Mouse (Mus musculus) liver, embryonic 11.5 days (tissue): ENCODE measurements around the gene Ccdc24. TPM values are rescaled to one million over a fixed set of nuclear protein-coding genes. Genes with fewer than 3 reads are reported as not detected.
A peak's percentile ranks its signal among the peaks of the same experiment; 100 is the strongest.

Experiments
- ATAC-seq: fragments of 200-750 bp; cut with Nextera tagmentation; replicated peaks from 2 replicates; pipeline ENCODE4 v1.8.0; 2017; ENCODE audit warnings: moderate number of reproducible peaks, mild to moderate bottlenecking, moderate TSS enrichment, moderate library complexity; ENCODE audit not compliant: low FRiP score
- DNase-seq: peaks from one replicate; pipeline ENCODE4 v3.0.0-alpha.2; 2017; ENCODE audit warnings: low spot score
- H3K27ac ChIP-seq: fragments of 300-500 bp; sonication (generic); 2 replicates; pipeline ENCODE4 v1.5.1; 2014; ENCODE audit warnings: mild to moderate bottlenecking, low read depth, low read length, control low read depth
- H3K27me3 ChIP-seq: fragments of 300-500 bp; sonication (generic); replicated peaks from 2 replicates; pipeline ENCODE4 v1.6.1; 2014; ENCODE audit warnings: low read length, mixed read lengths; ENCODE audit not compliant: control insufficient read depth, insufficient read depth
- H3K36me3 ChIP-seq: fragments of 300-500 bp; sonication (generic); 2 replicates; pipeline ENCODE4 v1.6.1; 2014; ENCODE audit warnings: mild to moderate bottlenecking, low read length, moderate library complexity, mixed read lengths; ENCODE audit not compliant: control insufficient read depth, insufficient read depth
- H3K4me1 ChIP-seq: fragments of 300-500 bp; sonication (generic); replicated peaks from 2 replicates; pipeline ENCODE4 v1.6.1; 2014; ENCODE audit warnings: low read length, mixed read lengths; ENCODE audit not compliant: control insufficient read depth, insufficient read depth
- H3K4me2 ChIP-seq: fragments of 300-500 bp; sonication (generic); 2 replicates; pipeline ENCODE4 v1.6.1; 2014; ENCODE audit warnings: mild to moderate bottlenecking, control low read depth, moderate library complexity
- H3K4me3 ChIP-seq: fragments of 300-500 bp; sonication (generic); 2 replicates; pipeline ENCODE4 v1.5.1; 2014; ENCODE audit warnings: low read depth, low read length, control low read depth
- H3K9ac ChIP-seq: fragments of 300-500 bp; sonication (generic); 2 replicates; pipeline ENCODE4 v1.6.1; 2014; ENCODE audit warnings: low read depth, low read length, control low read depth
- H3K9me3 ChIP-seq: fragments of 300-500 bp; sonication (generic); 2 replicates; pipeline ENCODE4 v1.6.1; 2016; ENCODE audit warnings: low read length, inconsistent platforms, mixed read lengths; ENCODE audit not compliant: control insufficient read depth
- WGBS: fragments of 180-500 bp; shearing (Covaris S2); extraction: QIAGEN DNeasy Blood & Tissue Kit; methylation state at CpG from one replicate; pipeline ENCODE4 v1.1.7; 2014; 5-methylcytosine and 5-hydroxymethylcytosine counted together
- polyA plus RNA-seq: library from polyadenylated mRNA; unstranded; fragments of >200 nt; fragmentation: Nextera tagmentation; extraction: Ambion mirVana; gene quantifications from 2 replicates; pipeline ENCODE4 v1.2.1, GENCODE M21; 2014

Gene Ccdc24
- polyA plus RNA-seq, 1 experiment from 2014 or later = 1.5 TPM

DNA sequence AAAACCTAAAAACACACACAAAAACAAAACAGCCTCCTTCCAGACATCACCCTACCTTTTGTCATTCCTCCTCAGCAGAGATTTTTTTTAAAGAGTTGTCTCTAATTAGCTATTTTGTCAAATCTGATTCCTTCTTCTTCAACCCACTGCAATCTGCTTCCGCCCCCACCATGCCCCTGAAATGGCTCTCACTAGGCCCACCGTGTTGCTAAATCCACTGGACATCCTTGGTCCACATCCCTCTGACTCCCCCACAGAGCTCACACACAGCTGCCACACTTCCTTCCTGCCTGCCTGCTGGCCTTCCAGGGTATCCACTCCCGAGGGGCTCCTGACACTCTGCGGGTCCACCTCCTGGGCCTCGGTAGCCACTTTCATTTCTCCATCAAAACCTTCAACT lies 6.3 kb upstream of the Ccdc24 start:
- Histone ChIP-seq H3K9me3 (no peaks in the 10 kb centered on the region), H3K4me1 (peaks cover 4% of the 10 kb centered on the region; the same call in 1 of the 2 replicates), H3K27me3 (no peaks in the 10 kb centered on the region; the same call in 1 of the 2 replicates), H3K9ac (no peak overlapping the region), H3K4me2 (no peak overlapping the region), H3K4me3 (no peak overlapping the region), H3K27ac (no peak overlapping the region), H3K36me3 (0 out of 2 replicates have a peak, but pooled peaks cover 4% of the 10 kb centered on the region)
- ATAC-seq = no peak
- no peak for DNase-seq
- 66% methylated on average over 5 of the region's 5 CpGs for WGBS

DNA sequence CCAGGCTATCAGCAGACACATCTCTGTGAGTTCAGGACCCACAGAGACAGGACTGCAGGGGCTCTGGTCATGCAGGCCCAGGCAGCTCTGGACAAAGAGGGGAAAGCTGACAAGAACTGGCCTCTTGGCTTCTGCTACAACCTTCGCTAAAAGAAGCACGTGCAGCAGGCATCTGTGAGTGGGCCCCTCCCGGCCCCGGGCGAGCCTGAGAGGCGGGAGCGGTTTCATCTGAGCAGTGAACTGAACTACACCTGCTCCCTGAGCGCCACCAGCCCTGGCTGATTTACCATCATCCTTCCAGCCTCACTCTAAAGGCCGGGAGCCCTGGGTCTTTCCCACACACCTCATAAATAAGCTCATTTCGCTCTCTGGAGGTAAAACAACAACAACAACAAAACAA lies 5.9 kb upstream of the Ccdc24 start:
- 73% methylated on average over 10 of the region's 10 CpGs for WGBS
- DNase-seq (no peak), ATAC-seq (no peak)
- H3K36me3 ChIP-seq = peaks cover 4% of the 10 kb centered on the region; the same call in 1 of the 2 replicates
- H3K4me1 ChIP-seq = peaks cover under 1% of the 10 kb centered on the region; the same call in 1 of the 2 replicates
- no peaks in the 10 kb centered on the region for H3K9me3 ChIP-seq
- no peak overlapping the region for H3K27ac ChIP-seq
- H3K4me2 ChIP-seq = no peak overlapping the region
- no peak overlapping the region for H3K4me3 ChIP-seq
- H3K9ac ChIP-seq = no peak overlapping the region
- no peaks in the 10 kb centered on the region; the same call in 1 of the 2 replicates for H3K27me3 ChIP-seq

DNA sequence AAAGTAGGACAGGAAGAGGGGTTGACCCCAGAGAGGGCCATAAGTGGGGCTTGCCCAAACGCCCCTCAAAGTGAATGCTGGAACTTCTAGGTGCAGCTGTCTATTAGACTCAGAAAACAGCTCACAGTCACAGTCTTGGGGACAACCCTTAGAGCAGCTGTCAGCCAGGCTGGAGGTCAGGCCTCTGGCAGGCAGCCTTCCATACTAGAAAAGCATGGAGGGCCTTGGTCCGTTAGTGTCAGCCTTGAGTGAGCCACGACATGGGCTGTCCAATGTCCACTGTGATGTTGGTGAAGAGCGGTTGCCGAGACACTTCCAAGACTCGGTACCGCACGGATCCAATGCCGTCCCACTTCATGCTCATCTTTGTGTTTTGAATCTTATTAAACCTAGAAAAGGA lies 1.3 kb upstream of the Ccdc24 start:
- Histone ChIP-seq H3K9me3 (no peaks in the 10 kb centered on the region), H3K9ac (no peak overlapping the region), H3K4me1 (peaks cover 18% of the 10 kb centered on the region), H3K36me3 (peaks cover 2% of the 10 kb centered on the region; the same call in 1 of the 2 replicates), H3K27ac (no peak overlapping the region), H3K4me3 (no peak overlapping the region), H3K4me2 (no peak overlapping the region), H3K27me3 (no peaks in the 10 kb centered on the region)
- 92% methylated on average over 9 of the region's 9 CpGs for WGBS
- DNase-seq (no peak), ATAC-seq (no peak)

DNA sequence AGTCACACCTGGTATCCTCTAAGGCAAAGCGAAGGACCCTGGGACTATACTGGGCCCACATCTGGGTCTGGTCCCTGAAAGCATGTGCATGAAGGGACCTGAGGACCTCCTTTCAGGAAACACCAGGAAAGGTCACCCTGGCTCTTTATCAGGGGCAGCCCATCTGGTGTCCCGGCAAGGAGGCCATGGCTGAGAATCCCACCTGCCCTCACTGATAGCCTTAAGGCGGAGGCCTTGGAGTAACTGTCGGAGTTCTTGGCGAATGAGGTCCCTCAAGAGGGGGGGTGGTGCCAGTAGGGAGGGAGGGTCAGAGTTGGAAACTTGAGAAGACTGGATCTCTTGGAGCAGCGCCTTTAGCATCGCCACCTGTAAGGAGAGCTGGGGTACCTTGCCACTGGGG lies 570 bp downstream of the Ccdc24 start:
- H3K4me3 ChIP-seq = no peak overlapping the region; the same call in 1 of the 2 replicates
- H3K27ac ChIP-seq = no peak overlapping the region; the same call in 1 of the 2 replicates
- H3K27me3 ChIP-seq = peaks cover under 1% of the 10 kb centered on the region
- peaks cover 27% of the 10 kb centered on the region for H3K4me1 ChIP-seq
- WGBS = 46% methylated on average over 7 of the region's 7 CpGs
- H3K9me3 ChIP-seq = no peaks in the 10 kb centered on the region
- H3K36me3 ChIP-seq = peaks cover 6% of the 10 kb centered on the region; the same call in 1 of the 2 replicates
- DNase-seq (no peak), ATAC-seq (peak; percentile 56)
- H3K4me2 ChIP-seq = peak overlapping the region; percentile 80
- H3K9ac ChIP-seq = peak overlapping the region; percentile 52

DNA sequence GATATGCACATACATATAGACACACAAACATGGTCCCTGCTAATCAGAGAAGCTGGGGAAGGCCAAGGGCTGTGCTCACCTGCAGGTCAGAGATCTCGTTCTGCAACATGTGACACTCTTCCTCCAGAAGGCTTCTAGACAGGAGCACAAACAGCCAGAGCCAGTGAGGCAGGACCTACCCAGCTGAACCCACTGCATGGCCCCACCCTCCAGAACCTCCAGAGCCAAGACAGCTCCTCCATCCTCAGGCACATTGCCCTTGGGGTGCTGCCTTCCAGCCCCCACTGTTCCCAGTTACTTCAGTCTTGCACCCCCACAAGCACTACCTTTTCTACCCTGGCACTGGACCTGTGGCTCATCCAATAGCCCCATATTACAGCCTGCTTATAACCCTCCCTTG lies 1.9 kb downstream of the Ccdc24 start:
- Histone ChIP-seq H3K4me3 (no peak overlapping the region), H3K4me1 (peaks cover 29% of the 10 kb centered on the region), H3K36me3 (peaks cover 7% of the 10 kb centered on the region; the same call in 1 of the 2 replicates), H3K4me2 (no peak overlapping the region), H3K9me3 (no peaks in the 10 kb centered on the region), H3K27me3 (peaks cover 3% of the 10 kb centered on the region), H3K9ac (no peak overlapping the region), H3K27ac (no peak overlapping the region)
- DNase-seq = no peak
- ATAC-seq = 0 out of 2 replicates have a peak, but pooled peaks have one; percentile 9
- 32% methylated on average over 1 of the region's 1 CpGs for WGBS

DNA sequence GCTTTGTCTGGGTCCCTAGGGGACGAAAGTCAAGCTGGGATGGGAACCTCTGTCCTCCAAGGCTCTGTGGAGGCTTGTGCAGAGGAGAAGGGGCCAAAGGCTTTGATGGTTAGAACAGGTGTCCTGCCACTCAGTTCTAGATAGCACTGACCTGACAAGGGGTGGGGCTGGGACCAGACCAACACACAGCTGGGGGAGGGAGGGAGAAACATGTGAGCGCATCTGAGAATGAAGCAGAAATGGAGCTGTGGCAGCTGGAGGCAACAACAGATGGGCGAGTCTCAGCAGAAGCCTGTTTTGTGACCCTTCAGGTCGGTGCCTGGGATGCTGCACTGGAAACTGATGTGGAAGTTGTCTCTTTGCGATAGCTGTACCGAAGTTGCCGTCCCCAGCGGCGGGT lies 3.0 kb downstream of the Ccdc24 start:
- DNase-seq (no peak), ATAC-seq (no peak)
- no peaks in the 10 kb centered on the region for H3K9me3 ChIP-seq
- no peak overlapping the region for H3K9ac ChIP-seq
- H3K4me3 ChIP-seq = no peak overlapping the region
- no peak overlapping the region for H3K4me2 ChIP-seq
- no peak overlapping the region for H3K27ac ChIP-seq
- peaks cover 29% of the 10 kb centered on the region for H3K4me1 ChIP-seq
- WGBS = 64% methylated on average over 9 of the region's 9 CpGs
- H3K27me3 ChIP-seq = peaks cover 3% of the 10 kb centered on the region
- peaks cover 11% of the 10 kb centered on the region; the same call in 1 of the 2 replicates for H3K36me3 ChIP-seq

DNA sequence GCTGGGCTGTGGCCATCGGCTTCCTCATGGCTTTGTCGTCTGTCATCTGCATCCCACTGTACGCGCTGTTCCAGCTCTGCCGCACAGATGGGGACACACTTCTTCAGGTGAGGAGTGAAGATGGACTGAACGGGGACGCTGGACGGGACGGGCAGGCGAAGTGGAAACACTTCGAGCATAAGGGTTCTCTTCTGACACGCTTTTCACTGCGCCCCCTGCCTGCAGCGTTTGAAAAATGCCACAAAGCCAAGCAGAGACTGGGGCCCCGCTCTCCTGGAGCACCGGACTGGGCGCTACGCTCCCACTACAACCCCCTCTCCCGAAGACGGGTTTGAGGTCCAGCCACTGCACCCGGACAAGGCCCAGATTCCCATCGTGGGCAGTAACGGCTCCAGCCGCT lies 4.5 kb downstream of the Ccdc24 start:
- peaks cover 3% of the 10 kb centered on the region for H3K27me3 ChIP-seq
- H3K4me1 ChIP-seq = peaks cover 28% of the 10 kb centered on the region
- 21% methylated on average over 24 of the region's 24 CpGs for WGBS
- H3K4me2 ChIP-seq = peak overlapping the region; percentile 15; the same call in 1 of the 2 replicates
- H3K27ac ChIP-seq = no peak overlapping the region
- H3K9ac ChIP-seq = no peak overlapping the region
- ATAC-seq (no peak), DNase-seq (peak; percentile 62)
- H3K9me3 ChIP-seq = no peaks in the 10 kb centered on the region
- H3K36me3 ChIP-seq = peaks cover 12% of the 10 kb centered on the region; the same call in 1 of the 2 replicates
- H3K4me3 ChIP-seq = no peak overlapping the region

DNA sequence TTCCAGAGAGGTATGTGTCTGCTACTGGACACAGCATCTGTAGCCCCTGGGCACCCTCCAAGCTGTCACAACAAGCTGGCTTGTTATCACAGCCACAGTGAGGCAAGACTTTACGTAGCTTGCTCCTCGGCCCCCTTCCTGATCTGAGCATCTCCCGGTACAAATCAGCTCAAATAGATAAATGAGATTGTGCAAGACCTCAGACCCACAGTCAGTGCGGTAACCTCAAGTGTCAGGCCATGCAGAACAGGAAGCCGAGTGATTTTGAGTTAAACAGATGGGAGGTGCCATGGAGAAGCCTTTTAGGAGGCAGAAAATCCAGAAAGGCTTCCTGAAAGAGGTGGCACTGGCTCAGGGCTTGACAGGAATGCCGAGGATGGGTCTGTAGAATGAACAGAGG lies 5.4 kb downstream of the Ccdc24 start:
- WGBS = 48% methylated on average over 6 of the region's 6 CpGs
- Histone ChIP-seq H3K9ac (no peak overlapping the region), H3K4me1 (peaks cover 20% of the 10 kb centered on the region), H3K27ac (no peak overlapping the region), H3K4me3 (no peak overlapping the region), H3K9me3 (no peaks in the 10 kb centered on the region), H3K4me2 (no peak overlapping the region), H3K27me3 (peaks cover 3% of the 10 kb centered on the region), H3K36me3 (peaks cover 12% of the 10 kb centered on the region; the same call in 1 of the 2 replicates)
- ATAC-seq (no peak), DNase-seq (no peak)

DNA sequence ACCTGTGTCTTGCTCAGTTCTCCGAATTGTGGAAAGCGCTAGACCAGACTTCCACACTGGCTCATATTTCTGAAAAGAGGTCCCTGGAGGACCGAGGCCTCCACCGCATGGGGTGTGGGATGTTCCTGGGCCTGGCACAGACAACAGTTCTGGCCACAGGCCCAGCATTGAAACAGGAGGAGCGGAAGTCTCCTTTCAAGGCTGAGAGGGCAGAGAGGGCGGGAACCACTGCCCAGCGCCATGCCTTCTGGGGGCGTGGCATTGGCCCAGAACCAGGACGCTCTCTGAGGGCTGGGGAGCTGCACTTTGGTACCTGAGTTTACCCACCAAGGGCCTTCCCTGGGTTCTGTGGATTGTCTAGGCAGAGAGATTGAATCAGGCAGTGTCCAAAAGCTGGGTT lies 6.3 kb downstream of the Ccdc24 start:
- no peak overlapping the region for H3K4me3 ChIP-seq
- peaks cover 3% of the 10 kb centered on the region for H3K27me3 ChIP-seq
- 82% methylated on average over 9 of the region's 9 CpGs for WGBS
- H3K9ac ChIP-seq = no peak overlapping the region
- H3K36me3 ChIP-seq = peaks cover 12% of the 10 kb centered on the region; the same call in 1 of the 2 replicates
- DNase-seq = no peak
- no peak for ATAC-seq
- H3K27ac ChIP-seq = no peak overlapping the region
- no peaks in the 10 kb centered on the region for H3K9me3 ChIP-seq
- H3K4me1 ChIP-seq = peaks cover 13% of the 10 kb centered on the region; the same call in 1 of the 2 replicates
- H3K4me2 ChIP-seq = no peak overlapping the region
